Mouse (Mus musculus) embryonic facial prominence, embryonic 15.5 days (tissue): ENCODE measurements at regions not wholly inside any gene's neighbourhood (a gene's known extent, or its start where the extent isn't known, plus 50 kb on each side); places are given as distances from the start of the nearest gene placed in this dataset.

Source experiments
- ATAC-seq: fragments of 200-750 bp; cut with Nextera tagmentation; 2 replicates; pipeline ENCODE4 v1.8.0; 2017; ENCODE audit warnings: low read depth, moderate TSS enrichment; ENCODE audit not compliant: insufficient number of reproducible peaks, low FRiP score, low TSS enrichment
- H3K27ac ChIP-seq: fragments of 300-500 bp; sonication (generic); replicated peaks from 2 replicates; pipeline ENCODE4 v1.5.1; 2015; ENCODE audit warnings: mild to moderate bottlenecking, inconsistent platforms
- H3K27me3 ChIP-seq: fragments of 300-500 bp; sonication (generic); 2 replicates; pipeline ENCODE4 v1.6.1; 2015; ENCODE audit warnings: inconsistent platforms
- H3K36me3 ChIP-seq: fragments of 300-500 bp; sonication (generic); 2 replicates; pipeline ENCODE4 v1.6.1; 2015; ENCODE audit warnings: mild to moderate bottlenecking, inconsistent platforms
- H3K4me1 ChIP-seq: fragments of 300-500 bp; sonication (generic); 2 replicates; pipeline ENCODE4 v1.6.1; 2015; ENCODE audit warnings: inconsistent platforms
- H3K4me2 ChIP-seq: fragments of 300-500 bp; sonication (generic); replicated peaks from 2 replicates; pipeline ENCODE4 v1.6.1; 2015; ENCODE audit warnings: mild to moderate bottlenecking, inconsistent platforms
- H3K4me3 ChIP-seq: fragments of 300-500 bp; sonication (generic); replicated peaks from 2 replicates; pipeline ENCODE4 v1.5.1; 2015; ENCODE audit warnings: mild to moderate bottlenecking, inconsistent platforms
- H3K9ac ChIP-seq: fragments of 300-500 bp; sonication (generic); 2 replicates; pipeline ENCODE4 v1.6.1; 2015; ENCODE audit warnings: inconsistent platforms
- H3K9me3 ChIP-seq: fragments of 300-500 bp; sonication (generic); replicated peaks from 2 replicates; pipeline ENCODE4 v1.6.1; 2016; ENCODE audit warnings: inconsistent platforms
- WGBS: fragments of 180-500 bp; shearing (Covaris S2); methylation state at CpG from one replicate; pipeline ENCODE4 v1.1.7; 2015; 5-methylcytosine and 5-hydroxymethylcytosine counted together

GRCm38 (mm10) chr8:92129241-92130015 is 228.0 kb upstream of the Irx5 start:
- no peak for ATAC-seq

DNA sequence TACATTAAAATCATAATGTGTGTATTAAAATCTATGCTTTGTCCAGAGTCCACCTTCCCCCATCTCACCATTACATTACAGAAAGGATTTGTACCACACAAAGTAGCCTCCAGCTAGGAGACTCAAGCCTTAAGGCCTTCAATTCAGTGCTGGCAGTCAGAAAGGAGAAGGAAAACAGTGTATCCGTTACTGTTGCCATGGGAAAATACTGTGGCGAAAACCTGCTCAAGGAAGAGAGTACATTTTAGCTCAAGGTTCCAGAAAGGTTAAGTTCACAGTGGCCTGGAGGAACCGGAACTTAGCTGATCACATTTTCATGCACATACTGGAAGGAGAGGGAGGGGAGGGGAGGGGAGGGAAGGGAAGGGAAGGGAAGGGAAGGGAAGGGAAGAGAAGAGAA is 231.8 kb upstream of the Irx5 start:
- no peak overlapping the region for H3K4me2 ChIP-seq
- H3K9me3 ChIP-seq, result no peaks in the 10 kb centered on the region
- no peak overlapping the region for H3K4me3 ChIP-seq
- H3K4me1 ChIP-seq, result no peaks in the 10 kb centered on the region
- H3K27ac ChIP-seq, result no peak overlapping the region
- H3K27me3 ChIP-seq, result no peaks in the 10 kb centered on the region
- no peak for ATAC-seq
- no peaks in the 10 kb centered on the region for H3K36me3 ChIP-seq
- H3K9ac ChIP-seq, result no peak overlapping the region
- 63% methylated on average over 3 of the region's 3 CpGs for WGBS

More at GRCm38 (mm10) chr8:92129241-92130015, 228.0 kb upstream of the Irx5 start:
- Histone ChIP-seq H3K4me1 (no peaks in the 10 kb centered on the region), H3K4me2 (no peak overlapping the region), H3K27ac (no peak overlapping the region), H3K36me3 (no peaks in the 10 kb centered on the region), H3K27me3 (no peaks in the 10 kb centered on the region), H3K9me3 (no peaks in the 10 kb centered on the region), H3K4me3 (no peak overlapping the region), H3K9ac (no peak overlapping the region)
- WGBS, result 48% methylated on average over 6 of the region's 6 CpGs

DNA sequence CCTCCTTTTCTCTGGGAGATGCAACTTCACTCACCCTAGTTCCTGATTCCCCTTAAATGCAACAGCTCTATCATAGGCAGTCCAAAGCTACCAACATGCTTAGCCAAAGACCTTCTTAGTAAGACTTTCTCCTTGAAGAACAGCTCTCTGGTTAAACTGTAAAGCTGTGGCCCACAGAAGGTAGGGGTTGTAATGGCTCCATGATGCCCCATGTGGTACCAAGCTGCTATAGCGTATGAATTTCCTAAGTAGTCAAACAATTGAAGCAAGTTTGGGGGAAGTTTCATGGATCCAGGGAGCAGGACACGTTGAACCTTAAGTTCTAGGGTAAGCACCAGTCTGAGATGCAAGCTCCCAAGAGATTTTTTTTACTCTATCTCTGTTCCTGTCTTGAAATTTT is 236.1 kb upstream of the Irx5 start:
- H3K27ac ChIP-seq, result no peak overlapping the region
- no peaks in the 10 kb centered on the region for H3K4me1 ChIP-seq
- H3K9me3 ChIP-seq, result no peaks in the 10 kb centered on the region
- ATAC-seq, result no peak
- H3K27me3 ChIP-seq, result no peaks in the 10 kb centered on the region
- H3K4me3 ChIP-seq, result no peak overlapping the region
- WGBS, result 56% methylated on average over 2 of the region's 2 CpGs
- H3K9ac ChIP-seq, result no peak overlapping the region
- H3K36me3 ChIP-seq, result no peaks in the 10 kb centered on the region
- no peak overlapping the region for H3K4me2 ChIP-seq

DNA sequence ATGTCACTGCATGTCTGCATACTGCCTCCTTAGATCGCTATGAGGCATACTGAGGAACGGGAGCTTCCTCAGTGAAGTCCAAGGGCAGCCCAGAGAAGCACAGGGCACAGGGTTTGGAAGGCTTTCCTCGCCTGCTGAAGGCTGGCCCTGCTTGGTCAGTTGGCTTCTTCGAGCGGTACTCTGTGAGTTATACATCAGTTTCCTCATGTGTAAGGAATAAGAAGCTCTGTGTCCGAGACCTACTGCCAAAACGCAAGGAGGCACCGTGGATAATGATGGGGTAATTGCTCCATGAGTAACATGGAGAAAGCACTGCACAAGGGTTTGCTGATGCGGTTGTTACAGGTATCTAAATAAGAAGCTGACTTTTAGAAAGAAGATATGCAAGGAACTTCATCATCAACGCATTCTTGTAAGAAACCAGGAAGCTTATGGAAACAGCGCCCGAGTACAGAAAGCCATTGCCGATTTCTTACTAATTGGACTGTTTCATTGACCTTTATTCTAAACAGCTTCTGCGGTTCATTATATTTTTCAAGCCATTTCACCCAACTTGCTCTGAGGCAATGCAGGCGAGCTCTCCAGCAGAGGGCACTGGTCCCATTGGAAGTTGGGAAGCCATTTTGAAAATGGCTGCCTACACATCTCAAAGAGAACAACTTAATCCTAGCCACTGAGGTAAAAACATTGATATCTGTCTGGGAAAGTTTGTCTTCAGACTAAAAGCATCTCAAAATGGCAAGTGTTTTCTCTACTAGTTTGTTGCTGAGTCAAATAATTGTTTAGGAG is 241.8 kb upstream of the Irx5 start:
- no peak overlapping the region for H3K27ac ChIP-seq
- WGBS, result 72% methylated on average over 15 of the region's 15 CpGs
- peaks cover 18% of the 10 kb centered on the region; the same call in 1 of the 2 replicates for H3K4me1 ChIP-seq
- no peaks in the 10 kb centered on the region for H3K27me3 ChIP-seq
- no peak for ATAC-seq
- no peaks in the 10 kb centered on the region for H3K9me3 ChIP-seq
- H3K36me3 ChIP-seq, result no peaks in the 10 kb centered on the region
- no peak overlapping the region for H3K9ac ChIP-seq
- no peak overlapping the region for H3K4me3 ChIP-seq
- no peak overlapping the region for H3K4me2 ChIP-seq

- H3K4me2 ChIP-seq, result peak overlapping the region; percentile 38
- H3K9me3 ChIP-seq, result no peaks in the 10 kb centered on the region
- WGBS, result 14% methylated on average over 22 of the region's 22 CpGs
- no peak overlapping the region for H3K9ac ChIP-seq
- peaks cover 18% of the 10 kb centered on the region; the same call in 1 of the 2 replicates for H3K4me1 ChIP-seq
- H3K4me3 ChIP-seq, result peak overlapping the region; percentile 6; the same call in 1 of the 2 replicates
- ATAC-seq, result peak; percentile 47; the same call in 1 of the 2 replicates
- H3K36me3 ChIP-seq, result no peaks in the 10 kb centered on the region
- no peaks in the 10 kb centered on the region for H3K27me3 ChIP-seq
- H3K27ac ChIP-seq, result no peak overlapping the region
Observed at GRCm38 (mm10) chr8:92114311-92115275, 242.8 kb upstream of the Irx5 start.

DNA sequence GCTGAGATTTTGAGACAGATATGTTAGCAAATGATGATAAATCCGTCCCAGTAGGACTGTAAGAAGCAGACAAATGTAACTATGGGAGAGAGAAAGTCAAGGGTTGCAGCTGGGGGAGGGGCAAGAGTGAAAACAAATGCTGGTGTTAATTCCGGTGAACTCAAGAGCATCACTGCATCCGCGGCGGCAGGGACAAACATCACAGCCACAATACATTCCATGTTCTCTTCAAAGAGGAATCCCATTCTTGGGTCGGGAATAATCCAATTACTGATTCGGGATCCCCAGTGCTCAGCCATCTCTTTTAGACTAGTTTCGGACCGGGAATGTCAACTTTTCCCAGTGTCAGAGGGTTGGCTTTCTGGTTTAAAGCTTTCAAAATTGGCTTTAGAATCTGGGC is 243.5 kb upstream of the Irx5 start:
- Histone ChIP-seq H3K27ac (no peak overlapping the region), H3K9ac (no peak overlapping the region), H3K4me1 (peaks cover 18% of the 10 kb centered on the region; the same call in 1 of the 2 replicates), H3K4me3 (no peak overlapping the region), H3K9me3 (no peaks in the 10 kb centered on the region), H3K27me3 (no peaks in the 10 kb centered on the region), H3K4me2 (peak overlapping the region; percentile 38), H3K36me3 (no peaks in the 10 kb centered on the region)
- WGBS, result 7% methylated on average over 9 of the region's 9 CpGs
- no peak for ATAC-seq

GRCm38 (mm10) chr8:92113386-92113785 is 244.0 kb upstream of the Irx5 start:
- 77% methylated on average over 4 of the region's 4 CpGs for WGBS
- H3K4me2 ChIP-seq, result no peak overlapping the region
- no peak overlapping the region for H3K27ac ChIP-seq
- H3K36me3 ChIP-seq, result no peaks in the 10 kb centered on the region
- no peak for ATAC-seq
- H3K9me3 ChIP-seq, result no peaks in the 10 kb centered on the region
- no peaks in the 10 kb centered on the region for H3K27me3 ChIP-seq
- H3K4me1 ChIP-seq, result peaks cover 18% of the 10 kb centered on the region; the same call in 1 of the 2 replicates
- no peak overlapping the region for H3K9ac ChIP-seq
- H3K4me3 ChIP-seq, result no peak overlapping the region

GRCm38 (mm10) chr8:92104561-92104960 is 252.9 kb upstream of the Irx5 start:
- no peaks in the 10 kb centered on the region for H3K9me3 ChIP-seq
- no peaks in the 10 kb centered on the region for H3K27me3 ChIP-seq
- ATAC-seq, result no peak
- H3K27ac ChIP-seq, result no peak overlapping the region
- no peak overlapping the region for H3K4me2 ChIP-seq
- no peaks in the 10 kb centered on the region for H3K4me1 ChIP-seq
- H3K36me3 ChIP-seq, result no peaks in the 10 kb centered on the region
- WGBS, result 49% methylated on average over 6 of the region's 6 CpGs
- no peak overlapping the region for H3K4me3 ChIP-seq
- H3K9ac ChIP-seq, result no peak overlapping the region

- Histone ChIP-seq H3K27me3 (no peaks in the 10 kb centered on the region), H3K36me3 (no peaks in the 10 kb centered on the region), H3K9me3 (no peaks in the 10 kb centered on the region), H3K4me1 (no peaks in the 10 kb centered on the region), H3K4me2 (no peak overlapping the region), H3K4me3 (no peak overlapping the region), H3K27ac (no peak overlapping the region), H3K9ac (no peak overlapping the region)
- 86% methylated on average over 4 of the region's 4 CpGs for WGBS
- no peak for ATAC-seq
Observed at GRCm38 (mm10) chr8:92102521-92102920, 254.9 kb upstream of the Irx5 start.

GRCm38 (mm10) chr8:92095276-92095675 is 262.1 kb upstream of the Irx5 start:
- Histone ChIP-seq H3K4me1 (no peaks in the 10 kb centered on the region), H3K9ac (no peak overlapping the region), H3K36me3 (no peaks in the 10 kb centered on the region), H3K4me2 (no peak overlapping the region), H3K4me3 (no peak overlapping the region), H3K27ac (no peak overlapping the region), H3K9me3 (no peaks in the 10 kb centered on the region), H3K27me3 (no peaks in the 10 kb centered on the region)
- WGBS, result 66% methylated on average over 12 of the region's 12 CpGs
- ATAC-seq, result no peak

DNA sequence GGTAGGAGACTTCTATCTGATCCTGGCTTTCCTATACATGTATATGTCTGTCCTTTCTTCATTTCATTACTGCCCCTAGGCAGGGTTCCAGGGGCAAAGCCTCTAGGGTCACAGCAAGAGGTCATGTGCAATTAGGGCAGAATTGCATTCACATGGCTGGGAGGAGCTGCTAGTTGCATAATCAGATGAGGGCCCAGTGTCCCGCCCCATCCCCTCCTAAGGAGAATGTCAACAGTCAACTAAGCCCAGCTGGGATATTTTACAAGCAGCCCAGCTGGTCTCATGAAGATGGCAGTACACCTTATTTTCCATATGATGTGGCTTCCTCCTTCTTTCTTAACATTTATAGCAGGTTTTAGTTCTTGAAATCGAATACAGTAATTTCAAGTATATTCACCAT is 273.3 kb upstream of the Irx5 start:
- H3K27ac ChIP-seq, result no peak overlapping the region
- H3K4me3 ChIP-seq, result no peak overlapping the region
- H3K27me3 ChIP-seq, result no peaks in the 10 kb centered on the region
- no peak overlapping the region for H3K9ac ChIP-seq
- no peak for ATAC-seq
- no peaks in the 10 kb centered on the region for H3K36me3 ChIP-seq
- no peak overlapping the region for H3K4me2 ChIP-seq
- H3K4me1 ChIP-seq, result no peaks in the 10 kb centered on the region
- H3K9me3 ChIP-seq, result no peaks in the 10 kb centered on the region
- WGBS, result 58% methylated on average over 2 of the region's 2 CpGs
